Mouse (Mus musculus) cortical plate, adult 2 months (tissue): ENCODE measurements at regions not wholly inside any gene's neighbourhood (a gene's known extent, or its start where the extent isn't known, plus 50 kb on each side); places are given as distances from the start of the nearest gene placed in this dataset.

ENCODE experiments used
- CTCF ChIP-seq: fragments of 200-500 bp; IDR thresholded peaks from 2 replicates; pipeline ENCODE4 v1.5.1; 2011; ENCODE audit warnings: mild to moderate bottlenecking, control low read depth, low read length; ENCODE audit not compliant: insufficient read depth; ENCODE audit errors: extremely low read depth
- POLR2A ChIP-seq: fragments of 200-500 bp; IDR thresholded peaks from 2 replicates; pipeline ENCODE4 v1.6.1; 2011; ENCODE audit warnings: mild to moderate bottlenecking, low read length, control low read depth; ENCODE audit not compliant: insufficient read depth; ENCODE audit errors: extremely low read depth

GRCm38 (mm10) chr3:150954897-150955296 is 482.8 kb upstream of the Adgrl4 start:
- TF ChIP-seq POLR2A = no peak
- TF ChIP-seq CTCF = no peak
